Mouse (Mus musculus) hindbrain, embryonic 13.5 days (tissue): ENCODE measurements around the gene Epb41l4b. TPM values are rescaled to one million over a fixed set of nuclear protein-coding genes. Genes with fewer than 3 reads are reported as not detected.

Experiments used
- ATAC-seq: fragments of 200-750 bp; cut with Nextera tagmentation; 2 replicates; pipeline ENCODE4 v1.8.0; 2017; ENCODE audit warnings: moderate TSS enrichment; ENCODE audit not compliant: low FRiP score
- H3K27ac ChIP-seq: fragments of 300-500 bp; sonication (generic); 2 replicates; pipeline ENCODE4 v1.5.1; 2015; ENCODE audit warnings: inconsistent platforms, mild to moderate bottlenecking, moderate library complexity
- H3K27me3 ChIP-seq: fragments of 300-500 bp; sonication (generic); 2 replicates; pipeline ENCODE4 v1.6.1; 2015; ENCODE audit warnings: mild to moderate bottlenecking, inconsistent platforms
- H3K36me3 ChIP-seq: fragments of 300-500 bp; sonication (generic); 2 replicates; pipeline ENCODE4 v1.6.1; 2015; ENCODE audit warnings: mild to moderate bottlenecking, inconsistent platforms
- H3K4me1 ChIP-seq: fragments of 300-500 bp; sonication (generic); replicated peaks from 2 replicates; pipeline ENCODE4 v1.6.1; 2015; ENCODE audit warnings: inconsistent platforms
- H3K4me2 ChIP-seq: fragments of 300-500 bp; sonication (generic); 2 replicates; pipeline ENCODE4 v1.6.1; 2015; ENCODE audit warnings: inconsistent platforms, mild to moderate bottlenecking, moderate library complexity
- H3K4me3 ChIP-seq: fragments of 300-500 bp; sonication (generic); 2 replicates; pipeline ENCODE4 v1.5.1; 2015; ENCODE audit warnings: mild to moderate bottlenecking, inconsistent platforms
- H3K9ac ChIP-seq: fragments of 300-500 bp; sonication (generic); 2 replicates; pipeline ENCODE4 v1.6.1; 2015; ENCODE audit warnings: mild to moderate bottlenecking, inconsistent platforms
- H3K9me3 ChIP-seq: fragments of 300-500 bp; sonication (generic); 2 replicates; pipeline ENCODE4 v1.6.1; 2016; ENCODE audit warnings: inconsistent platforms
- WGBS: fragments of 180-500 bp; shearing (Covaris S2); methylation state at CpG from one replicate; pipeline ENCODE4 v1.1.7; 2015; 5-methylcytosine and 5-hydroxymethylcytosine counted together
- polyA plus RNA-seq: library from polyadenylated mRNA; unstranded; fragments of >200 nt; fragmentation: Nextera tagmentation; extraction: Ambion mirVana; gene quantifications from 2 replicates; pipeline ENCODE4 v1.2.1, GENCODE M21; 2015

Epb41l4b gene
- polyA plus RNA-seq, 1 experiment from 2014 or later = 1.7 TPM

DNA sequence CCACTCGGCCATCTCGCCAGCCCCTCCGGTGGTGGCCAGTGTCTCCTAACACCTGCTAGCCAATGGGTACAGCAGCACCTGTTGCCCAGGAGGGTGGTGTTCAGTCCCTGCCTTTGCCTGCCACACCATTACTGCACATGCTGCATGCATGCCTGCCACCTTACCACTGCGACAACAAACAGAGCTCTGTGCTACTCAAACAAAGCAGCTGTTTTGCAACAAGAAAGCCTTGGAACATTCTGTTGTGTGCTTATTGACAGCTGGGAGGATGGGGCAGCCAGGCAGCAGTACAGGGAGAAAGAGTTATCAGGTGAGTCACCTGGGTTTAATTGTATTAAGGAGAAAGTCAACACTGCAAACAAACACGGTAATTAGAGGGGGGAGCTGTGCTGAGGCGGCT, 72.6 kb downstream of the Epb41l4b start:
- no peak overlapping the region for H3K4me3 ChIP-seq
- no peaks in the 10 kb centered on the region for H3K9me3 ChIP-seq
- peaks cover 6% of the 10 kb centered on the region; the same call in 1 of the 2 replicates for H3K4me1 ChIP-seq
- no peak overlapping the region for H3K27ac ChIP-seq
- no peaks in the 10 kb centered on the region; the same call in 1 of the 2 replicates for H3K36me3 ChIP-seq
- 0 out of 2 replicates have a peak, but pooled peaks cover 5% of the 10 kb centered on the region for H3K27me3 ChIP-seq
- whole genome bisulfite sequencing = 84% methylated on average over 6 of the region's 6 CpGs
- no peak overlapping the region for H3K9ac ChIP-seq
- ATAC-seq = no peak
- no peak overlapping the region for H3K4me2 ChIP-seq

DNA sequence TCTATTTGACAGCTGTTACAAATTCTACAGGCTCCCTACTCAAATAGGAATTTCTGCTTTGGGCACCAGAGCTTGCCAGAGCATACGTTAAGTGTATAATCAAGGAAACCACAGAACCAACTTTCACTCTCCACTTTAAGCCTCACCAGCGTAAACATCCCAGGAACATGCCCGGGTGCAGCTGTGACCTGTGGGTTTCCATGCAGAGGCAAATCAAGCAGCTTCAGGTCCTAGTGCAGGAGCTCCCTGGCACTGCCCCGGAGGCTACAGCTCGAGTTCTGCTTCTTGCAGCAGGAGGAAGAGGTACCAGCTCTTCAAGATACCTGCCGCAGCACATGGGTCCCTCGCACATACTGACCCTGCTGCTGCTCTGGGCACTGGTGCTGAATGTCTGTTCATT, 74.8 kb downstream of the Epb41l4b start:
- Histone ChIP-seq H3K27ac (no peak overlapping the region), H3K9ac (no peak overlapping the region), H3K4me3 (no peak overlapping the region), H3K36me3 (no peaks in the 10 kb centered on the region), H3K4me2 (no peak overlapping the region), H3K4me1 (peaks cover 16% of the 10 kb centered on the region), H3K27me3 (0 out of 2 replicates have a peak, but pooled peaks cover 5% of the 10 kb centered on the region), H3K9me3 (no peaks in the 10 kb centered on the region)
- WGBS = 80% methylated on average over 7 of the region's 7 CpGs
- ATAC-seq = no peak

DNA sequence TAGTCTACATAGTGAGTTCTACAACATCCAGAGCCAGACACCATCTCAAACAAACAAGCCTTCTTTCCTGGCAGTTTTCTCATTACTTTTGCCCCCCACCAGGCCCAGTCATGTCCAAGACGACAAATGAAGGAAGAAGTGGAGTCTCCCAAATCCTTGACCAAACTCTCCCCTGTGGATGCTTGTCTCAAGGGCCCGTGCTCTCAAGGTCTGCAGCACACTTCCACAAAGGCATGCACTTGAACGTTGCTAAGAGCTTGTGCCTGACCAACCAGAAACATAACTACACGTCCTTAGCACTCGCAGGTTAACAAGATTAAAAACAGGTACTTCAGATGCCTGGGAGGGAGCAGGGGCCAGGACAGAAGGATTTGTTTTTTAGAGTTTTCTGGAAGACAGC, 75.4 kb downstream of the Epb41l4b start:
- Histone ChIP-seq H3K27ac (no peak overlapping the region), H3K4me1 (peaks cover 16% of the 10 kb centered on the region), H3K27me3 (0 out of 2 replicates have a peak, but pooled peaks cover 5% of the 10 kb centered on the region), H3K4me2 (no peak overlapping the region), H3K4me3 (no peak overlapping the region), H3K9ac (no peak overlapping the region), H3K9me3 (no peaks in the 10 kb centered on the region), H3K36me3 (no peaks in the 10 kb centered on the region)
- ATAC-seq = no peak
- 85% methylated on average over 5 of the region's 5 CpGs for WGBS

DNA sequence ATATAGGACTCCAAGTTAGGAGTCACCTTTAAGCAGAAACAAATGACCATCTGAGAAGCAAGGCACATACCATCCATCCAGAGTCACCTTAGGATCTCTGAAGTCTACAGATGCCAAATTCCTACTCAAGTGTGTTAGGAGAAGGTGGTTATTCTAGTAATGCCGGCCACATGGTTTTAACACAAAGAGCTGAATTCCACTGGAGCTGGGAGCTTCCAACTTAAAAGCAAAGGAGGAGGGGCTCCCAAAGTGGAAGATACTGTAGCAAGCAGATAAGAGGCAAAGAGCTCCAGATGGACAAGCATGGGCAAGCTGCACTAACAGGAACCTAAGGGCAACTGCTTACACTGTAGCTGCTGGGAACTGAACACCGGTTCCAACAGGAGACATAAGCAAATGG, 76.3 kb downstream of the Epb41l4b start:
- no peak overlapping the region for H3K9ac ChIP-seq
- WGBS = 81% methylated on average over 2 of the region's 2 CpGs

DNA sequence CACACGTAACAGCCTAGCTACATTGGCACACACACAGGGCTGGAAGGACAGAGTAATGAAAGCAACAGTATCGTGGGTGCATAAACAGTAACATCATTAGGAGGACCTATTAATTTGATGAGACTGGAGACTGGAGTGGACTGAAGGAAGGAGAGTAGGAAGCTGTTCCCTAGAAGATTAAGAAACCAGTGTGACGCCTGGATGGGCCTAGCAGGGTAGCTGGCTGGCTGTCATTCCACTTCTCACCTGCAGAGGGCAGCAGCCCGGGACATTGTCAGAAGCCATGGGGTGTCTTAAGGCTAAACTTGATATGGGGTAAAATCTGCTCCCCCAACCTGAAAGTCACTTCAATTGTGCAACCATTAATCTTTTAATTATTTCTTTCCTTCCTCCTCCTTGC, 78.0 kb downstream of the Epb41l4b start:
- H3K27me3 ChIP-seq = 0 out of 2 replicates have a peak, but pooled peaks cover 5% of the 10 kb centered on the region
- H3K9me3 ChIP-seq = no peaks in the 10 kb centered on the region
- no peak overlapping the region for H3K4me2 ChIP-seq
- H3K36me3 ChIP-seq = no peaks in the 10 kb centered on the region
- 28% methylated on average over 4 of the region's 4 CpGs for WGBS
- ATAC-seq = peak; percentile 63
- H3K27ac ChIP-seq = no peak overlapping the region
- no peak overlapping the region for H3K4me3 ChIP-seq
- no peak overlapping the region for H3K9ac ChIP-seq
- H3K4me1 ChIP-seq = peaks cover 16% of the 10 kb centered on the region

More for the DNA sequence above, 76.3 kb downstream of the Epb41l4b start:
- Histone ChIP-seq H3K9me3 (no peaks in the 10 kb centered on the region), H3K4me3 (no peak overlapping the region), H3K4me1 (peaks cover 16% of the 10 kb centered on the region), H3K27ac (no peak overlapping the region), H3K4me2 (no peak overlapping the region), H3K27me3 (0 out of 2 replicates have a peak, but pooled peaks cover 5% of the 10 kb centered on the region), H3K36me3 (no peaks in the 10 kb centered on the region)
- ATAC-seq = no peak

DNA sequence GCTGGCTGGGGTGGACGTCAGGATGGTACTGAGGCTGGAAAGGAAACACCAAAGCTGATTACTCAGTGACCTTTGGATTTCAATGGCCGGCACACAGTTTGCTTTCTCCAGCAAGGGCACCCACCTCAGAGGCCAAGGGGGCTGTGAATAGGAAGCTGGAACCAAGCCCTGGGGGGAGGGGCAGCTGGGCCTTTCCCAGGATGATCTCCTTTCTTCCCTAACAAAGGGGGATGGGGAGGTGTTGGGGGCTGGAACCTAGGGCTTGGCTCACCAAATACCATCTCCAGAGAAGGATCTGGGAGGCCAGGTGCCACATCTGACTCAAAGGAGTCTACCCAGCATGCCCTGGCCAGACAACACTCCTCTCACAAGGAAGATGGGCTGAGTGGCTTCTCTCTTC, 78.4 kb downstream of the Epb41l4b start:
- ATAC-seq = peak; percentile 27
- no peaks in the 10 kb centered on the region for H3K9me3 ChIP-seq
- no peak overlapping the region for H3K9ac ChIP-seq
- 11% methylated on average over 2 of the region's 2 CpGs for WGBS
- H3K4me1 ChIP-seq = peaks cover 16% of the 10 kb centered on the region
- H3K4me2 ChIP-seq = no peak overlapping the region
- H3K27ac ChIP-seq = no peak overlapping the region
- H3K27me3 ChIP-seq = 0 out of 2 replicates have a peak, but pooled peaks cover 5% of the 10 kb centered on the region
- no peaks in the 10 kb centered on the region for H3K36me3 ChIP-seq
- H3K4me3 ChIP-seq = no peak overlapping the region

DNA sequence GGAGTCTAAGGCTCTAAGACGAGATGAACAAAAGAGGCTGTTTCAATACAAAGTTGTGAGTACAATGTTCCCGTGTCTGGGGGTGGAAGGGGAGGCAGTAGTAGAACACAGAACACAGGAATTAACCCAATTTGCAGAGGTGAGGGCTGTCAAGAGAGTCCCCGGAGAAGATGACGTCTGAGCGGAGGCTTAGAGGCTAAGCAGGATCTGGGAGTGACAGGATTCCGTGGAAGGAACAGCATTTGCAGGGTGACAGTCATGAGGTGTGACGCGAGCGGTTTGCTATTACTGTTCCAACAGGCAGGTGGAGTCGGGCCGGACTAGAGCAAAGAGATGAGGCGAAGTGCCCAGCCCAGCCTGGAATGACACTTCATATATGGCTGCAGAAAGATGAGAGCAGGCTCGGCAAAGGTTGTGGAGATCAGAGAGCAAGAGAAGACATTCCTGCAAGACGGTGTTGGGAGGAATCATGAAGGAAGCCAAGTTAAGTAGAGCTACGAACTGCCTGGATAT, 82.9 kb downstream of the Epb41l4b start:
- no peak overlapping the region for H3K27ac ChIP-seq
- H3K27me3 ChIP-seq = no peaks in the 10 kb centered on the region
- no peak overlapping the region for H3K9ac ChIP-seq
- H3K36me3 ChIP-seq = no peaks in the 10 kb centered on the region
- no peak overlapping the region for H3K4me3 ChIP-seq
- H3K4me1 ChIP-seq = peaks cover 21% of the 10 kb centered on the region
- no peak for ATAC-seq
- H3K4me2 ChIP-seq = no peak overlapping the region
- WGBS = 80% methylated on average over 15 of the region's 15 CpGs
- no peaks in the 10 kb centered on the region for H3K9me3 ChIP-seq

DNA sequence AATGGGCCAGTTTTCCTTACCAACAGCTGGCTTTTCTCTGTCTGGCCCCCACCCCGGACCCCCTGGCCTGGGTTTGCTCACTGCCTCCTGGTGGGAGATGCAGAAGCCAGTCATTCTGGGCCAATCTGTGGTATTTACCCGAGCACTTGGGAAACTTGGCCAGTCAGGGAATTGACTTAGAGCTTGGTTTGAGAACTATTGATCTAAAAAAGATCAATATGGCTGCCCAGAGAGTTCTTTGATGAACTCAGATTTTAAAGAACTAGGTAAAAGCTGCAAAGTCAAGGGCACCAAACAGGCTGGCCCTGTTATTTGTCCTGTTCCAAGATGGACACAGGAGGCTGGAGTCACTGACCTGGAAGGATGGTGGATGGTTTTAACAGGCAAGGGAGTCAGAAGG, 84.6 kb downstream of the Epb41l4b start:
- H3K4me1 ChIP-seq = peaks cover 10% of the 10 kb centered on the region
- no peak overlapping the region for H3K4me2 ChIP-seq
- H3K27ac ChIP-seq = no peak overlapping the region
- H3K9ac ChIP-seq = no peak overlapping the region
- H3K36me3 ChIP-seq = no peaks in the 10 kb centered on the region
- no peak for ATAC-seq
- 89% methylated on average over 2 of the region's 2 CpGs for WGBS
- H3K4me3 ChIP-seq = no peak overlapping the region
- no peaks in the 10 kb centered on the region for H3K27me3 ChIP-seq
- no peaks in the 10 kb centered on the region for H3K9me3 ChIP-seq

DNA sequence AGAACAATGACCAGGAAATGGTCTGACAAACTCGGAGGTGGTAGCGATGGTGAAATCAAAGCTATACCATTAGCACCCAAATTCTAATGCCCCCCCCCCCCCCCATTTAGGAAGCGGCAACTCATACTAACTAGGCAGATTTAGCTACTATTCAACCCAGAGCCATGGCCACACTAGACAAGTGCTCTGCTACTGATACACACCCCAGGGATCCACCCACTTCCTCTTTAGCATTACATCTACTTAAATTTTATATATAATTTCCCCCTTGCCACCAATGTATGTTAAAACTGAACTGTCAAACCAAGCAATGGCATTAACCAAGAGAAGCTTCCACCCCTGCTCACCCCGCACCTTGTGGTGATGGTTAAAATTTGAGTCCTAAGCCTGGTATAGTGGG, 85.6 kb downstream of the Epb41l4b start:
- WGBS = 98% methylated on average over 4 of the region's 4 CpGs
- no peak for ATAC-seq
- Histone ChIP-seq H3K9ac (no peak overlapping the region), H3K4me3 (no peak overlapping the region), H3K27me3 (no peaks in the 10 kb centered on the region), H3K9me3 (no peaks in the 10 kb centered on the region), H3K27ac (no peak overlapping the region), H3K4me1 (peaks cover 14% of the 10 kb centered on the region; the same call in 1 of the 2 replicates), H3K4me2 (no peak overlapping the region), H3K36me3 (no peaks in the 10 kb centered on the region)

DNA sequence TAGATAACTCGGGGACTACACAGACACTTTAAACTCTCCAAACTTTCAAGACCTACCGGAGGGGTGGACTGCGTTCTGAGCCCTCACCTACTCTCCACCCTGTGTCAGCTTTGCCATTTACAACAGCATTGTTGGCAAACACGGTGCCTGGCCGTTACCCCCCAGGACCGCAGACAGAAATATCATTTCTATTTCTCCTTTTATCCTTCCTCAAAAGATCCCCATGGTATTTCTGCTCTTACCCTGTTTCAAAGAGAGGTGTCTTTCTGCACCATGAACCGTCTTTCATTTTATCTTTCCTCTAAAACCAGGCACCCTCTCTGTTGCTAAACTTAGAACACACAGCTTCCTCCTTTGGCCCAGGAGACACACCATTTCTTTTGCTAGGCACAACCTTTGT, 87.6 kb downstream of the Epb41l4b start:
- Histone ChIP-seq H3K4me1 (peaks cover 14% of the 10 kb centered on the region; the same call in 1 of the 2 replicates), H3K27ac (no peak overlapping the region), H3K9ac (no peak overlapping the region), H3K27me3 (no peaks in the 10 kb centered on the region), H3K9me3 (no peaks in the 10 kb centered on the region), H3K36me3 (no peaks in the 10 kb centered on the region), H3K4me2 (no peak overlapping the region), H3K4me3 (no peak overlapping the region)
- ATAC-seq = no peak
- WGBS = 83% methylated on average over 7 of the region's 7 CpGs

DNA sequence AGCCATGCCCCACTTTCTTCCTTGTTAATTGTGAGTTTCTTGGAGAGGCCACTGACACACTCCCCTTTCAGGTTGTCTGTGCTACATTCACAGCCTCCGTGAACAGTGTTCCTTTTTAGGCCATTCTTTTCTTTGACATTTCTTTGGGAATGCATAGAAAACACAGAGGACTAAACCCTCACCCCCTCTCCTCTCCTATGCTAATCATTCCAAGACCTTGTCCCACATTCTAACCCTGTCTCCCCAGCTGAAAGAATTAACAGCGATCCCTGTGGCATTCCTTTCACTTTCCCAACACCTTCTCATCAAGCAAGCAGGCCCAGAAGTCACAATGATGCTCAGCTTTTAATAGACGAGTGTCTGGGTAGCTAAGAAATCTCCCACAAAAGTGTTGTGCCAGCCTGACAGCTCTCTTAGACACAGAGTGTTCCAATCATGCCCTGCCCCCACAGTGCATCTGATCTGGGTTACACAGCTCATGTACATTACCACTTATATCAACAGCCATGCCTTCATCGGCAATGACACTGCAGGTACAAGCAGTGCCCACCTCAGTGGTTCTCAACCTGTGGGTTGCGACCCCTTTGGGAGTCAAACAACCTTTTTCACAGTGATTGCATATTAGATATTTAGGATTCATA, 93.8 kb downstream of the Epb41l4b start:
- H3K4me1 ChIP-seq = peaks cover 29% of the 10 kb centered on the region
- peaks cover 3% of the 10 kb centered on the region for H3K36me3 ChIP-seq
- no peaks in the 10 kb centered on the region for H3K9me3 ChIP-seq
- no peak overlapping the region for H3K4me3 ChIP-seq
- no peak overlapping the region for H3K9ac ChIP-seq
- ATAC-seq = no peak
- no peak overlapping the region for H3K4me2 ChIP-seq
- H3K27me3 ChIP-seq = no peaks in the 10 kb centered on the region
- WGBS = 41% methylated on average over 5 of the region's 5 CpGs
- H3K27ac ChIP-seq = no peak overlapping the region

DNA sequence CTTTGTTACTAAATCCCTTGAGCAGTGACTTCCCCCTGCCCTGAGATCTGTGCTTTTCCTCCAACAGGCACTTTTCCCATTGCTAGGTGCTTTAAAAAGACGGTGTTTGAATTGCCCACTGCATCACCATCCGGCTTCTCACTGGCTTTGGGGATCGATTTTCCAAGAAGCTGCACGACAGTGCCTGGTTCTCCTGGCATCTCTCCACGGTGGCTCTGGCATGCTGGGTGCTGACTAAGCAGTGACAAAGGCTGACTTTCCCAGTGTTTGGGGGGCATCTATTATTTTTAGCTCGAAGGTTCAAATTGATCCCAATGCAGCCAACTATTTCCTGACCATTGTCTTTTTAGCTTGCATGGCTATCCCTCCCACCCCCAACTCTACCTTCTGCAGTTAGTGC, 94.7 kb downstream of the Epb41l4b start:
- Histone ChIP-seq H3K4me1 (peaks cover 26% of the 10 kb centered on the region), H3K36me3 (peaks cover 5% of the 10 kb centered on the region), H3K27me3 (no peaks in the 10 kb centered on the region), H3K9me3 (no peaks in the 10 kb centered on the region), H3K27ac (no peak overlapping the region), H3K9ac (no peak overlapping the region), H3K4me2 (no peak overlapping the region), H3K4me3 (no peak overlapping the region)
- 46% methylated on average over 6 of the region's 6 CpGs for whole genome bisulfite sequencing
- ATAC-seq = no peak

DNA sequence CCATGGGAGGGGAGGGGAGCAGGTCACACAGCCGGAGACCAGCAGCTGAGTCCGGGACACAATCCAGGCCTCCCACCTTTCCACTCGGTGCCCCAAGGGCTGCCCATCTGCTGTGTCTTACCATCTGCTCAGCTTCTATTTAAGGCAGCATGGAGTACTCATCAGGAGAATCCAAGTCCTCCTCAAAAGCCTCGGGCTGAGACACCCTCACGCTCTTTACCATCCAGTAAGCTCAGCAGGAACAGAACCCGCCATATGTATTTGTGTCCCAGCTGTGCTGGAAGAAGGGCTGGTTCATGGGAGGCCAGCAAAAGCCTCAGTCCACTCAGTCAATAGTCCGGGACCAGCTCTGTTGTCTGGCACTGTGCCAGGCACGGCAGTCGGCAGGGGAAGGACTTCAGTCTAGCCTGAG, 97.1 kb downstream of the Epb41l4b start:
- H3K27ac ChIP-seq = no peak overlapping the region
- ATAC-seq = peak; percentile 47; the same call in 1 of the 2 replicates
- WGBS = 54% methylated on average over 9 of the region's 9 CpGs
- no peak overlapping the region for H3K4me2 ChIP-seq
- H3K9me3 ChIP-seq = no peaks in the 10 kb centered on the region
- no peak overlapping the region for H3K9ac ChIP-seq
- H3K36me3 ChIP-seq = peaks cover 5% of the 10 kb centered on the region
- peaks cover 20% of the 10 kb centered on the region for H3K4me1 ChIP-seq
- H3K4me3 ChIP-seq = no peak overlapping the region
- H3K27me3 ChIP-seq = no peaks in the 10 kb centered on the region
